Mouse (Mus musculus) cortical plate, adult 2 months (tissue): ENCODE data around the gene Macrod2.

ENCODE experiments used
- CTCF ChIP-seq: fragments of 200-500 bp; IDR thresholded peaks from 2 replicates; pipeline ENCODE4 v1.5.1; 2011; ENCODE audit warnings: mild to moderate bottlenecking, control low read depth, low read length; ENCODE audit not compliant: insufficient read depth; ENCODE audit errors: extremely low read depth
- POLR2A ChIP-seq: fragments of 200-500 bp; IDR thresholded peaks from 2 replicates; pipeline ENCODE4 v1.6.1; 2011; ENCODE audit warnings: mild to moderate bottlenecking, low read length, control low read depth; ENCODE audit not compliant: insufficient read depth; ENCODE audit errors: extremely low read depth

- TF ChIP-seq POLR2A = no peak
- TF ChIP-seq CTCF = no peak
Observed at GRCm38 (mm10) chr2:140670457-140670856, 275.3 kb downstream of the Macrod2 start.
